Comparison of ENCODE assay signal across 8 mouse cellular contexts in genomic region chr14:50870805-50871143, GRCm38 (mm10). TPM values are rescaled to one million over a fixed set of nuclear protein-coding genes. Genes with fewer than 3 reads are reported as not detected.
DNase-seq lines count a peak whose midpoint lies in the region; ATAC-seq lines count a peak whose summit lies in the region.

No protein-coding gene starts in this region.

- peak overlapping the region; percentile 77 for H3K4me2 ChIP-seq in liver, embryonic 12.5 days
- peak overlapping the region; percentile 75 for H3K4me2 ChIP-seq in neural tube, embryonic 15.5 days

- peak overlapping the region; percentile 87 for H3K27ac ChIP-seq in forebrain, embryonic 10.5 days
- H3K27ac ChIP-seq in liver, embryonic 12.5 days: no peak overlapping the region
- H3K27ac ChIP-seq in neural tube, embryonic 15.5 days (replicated peaks): no peak overlapping the region

- H3K27me3 ChIP-seq in megakaryocyte, embryonic 14.5 days (replicated peaks): no peaks in the 10 kb centered on the region
- H3K27me3 ChIP-seq in forebrain, embryonic 10.5 days (ENCODE audit: poor library complexity, severe bottlenecking): no peaks in the 10 kb centered on the region
- no peaks in the 10 kb centered on the region for H3K27me3 ChIP-seq in liver, embryonic 12.5 days (replicated peaks)
- no peaks in the 10 kb centered on the region for H3K27me3 ChIP-seq in neural tube, embryonic 15.5 days (replicated peaks)

- intact Hi-C loops in left cerebral cortex, postnatal 14 days (cut with DNase I): no loop called here

- ATAC-seq in megakaryocyte, adult 5-6 weeks (ENCODE audit: poor library complexity, severe bottlenecking): no peak; the same call in none of the 2 replicates
- ATAC-seq in liver, embryonic 12.5 days: no peak
- ATAC-seq in neural tube, embryonic 15.5 days (ENCODE audit: low FRiP score): peak; percentile 18; the same call in 1 of the 2 replicates

- peak overlapping the region; percentile 94 for H3K4me3 ChIP-seq in megakaryocyte, embryonic 14.5 days (replicated peaks)
- H3K4me3 ChIP-seq in forebrain, embryonic 10.5 days: peak overlapping the region; percentile 67
- H3K4me3 ChIP-seq in liver, embryonic 12.5 days: peak overlapping the region; percentile 66
- peak overlapping the region; percentile 56 for H3K4me3 ChIP-seq in neural tube, embryonic 15.5 days (replicated peaks)

- peaks cover 22% of the 10 kb centered on the region for H3K36me3 ChIP-seq in megakaryocyte, embryonic 14.5 days (replicated peaks; ENCODE audit: low read length)
- no peaks in the 10 kb centered on the region for H3K36me3 ChIP-seq in forebrain, embryonic 10.5 days (replicated peaks)
- no peaks in the 10 kb centered on the region for H3K36me3 ChIP-seq in liver, embryonic 12.5 days
- no peaks in the 10 kb centered on the region for H3K36me3 ChIP-seq in neural tube, embryonic 15.5 days

- peaks cover 14% of the 10 kb centered on the region for H3K4me1 ChIP-seq in megakaryocyte, embryonic 14.5 days
- H3K4me1 ChIP-seq in forebrain, embryonic 10.5 days: peaks cover 13% of the 10 kb centered on the region
- peaks cover 17% of the 10 kb centered on the region for H3K4me1 ChIP-seq in liver, embryonic 12.5 days
- peaks cover 10% of the 10 kb centered on the region for H3K4me1 ChIP-seq in neural tube, embryonic 15.5 days

- WGBS in forebrain, embryonic 10.5 days: 39% methylated on average over 5 of the region's 5 CpGs
- WGBS in liver, embryonic 12.5 days (ENCODE audit: insufficient replicate concordance): 46% methylated on average over 5 of the region's 5 CpGs
- 22% methylated on average over 5 of the region's 5 CpGs for WGBS in neural tube, embryonic 15.5 days

- peak overlapping the region; percentile 64; the same call in 1 of the 2 replicates for H3K9ac ChIP-seq in liver, embryonic 12.5 days
- H3K9ac ChIP-seq in neural tube, embryonic 15.5 days (replicated peaks): peak overlapping the region; percentile 50

- DNase-seq in forebrain, embryonic 10.5 days (ENCODE audit: extremely low spot score, low spot score): no peak
- no peak for DNase-seq in thymus, adult 18-20 months
- no peak for DNase-seq in cerebellum, postnatal 14 days
- no peak for DNase-seq in left cerebral cortex, postnatal 14 days (ENCODE audit: low spot score in 2 of 2)

- no peaks in the 10 kb centered on the region for H3K9me3 ChIP-seq in megakaryocyte, embryonic 14.5 days
- no peaks in the 10 kb centered on the region for H3K9me3 ChIP-seq in forebrain, embryonic 10.5 days
- no peaks in the 10 kb centered on the region for H3K9me3 ChIP-seq in liver, embryonic 12.5 days (replicated peaks)
- H3K9me3 ChIP-seq in neural tube, embryonic 15.5 days (replicated peaks): no peaks in the 10 kb centered on the region

RNA-seq across cellular contexts. Expression of gene Tep1, which starts 0.4 kb away (rescaled TPM):
- 4.3 TPM in 1 of 2 replicates, not detected in the other for polyA plus RNA-seq in megakaryocyte, embryonic 14.5 days (2012; ENCODE audit: insufficient read depth, low replicate concordance)
- total RNA-seq in megakaryocyte, adult 5-6 weeks (2015): 200 and 215 TPM in 2 replicates
- 131 and 161 TPM in 2 replicates for total RNA-seq in megakaryocyte, adult 5-6 weeks (2017)
- polyA plus RNA-seq in forebrain, embryonic 10.5 days (2016; fragmentation: Nextera tagmentation; extraction: Ambion mirVana): 4.1 and 5.2 TPM in 2 replicates
- polyA plus RNA-seq in liver, embryonic 12.5 days (2016; fragmentation: Nextera tagmentation; extraction: Ambion mirVana): 2.2 and 3.2 TPM in 2 replicates
- polyA plus RNA-seq in neural tube, embryonic 15.5 days (2015; fragmentation: Nextera tagmentation; extraction: Ambion mirVana): 3.1 and 4.0 TPM in 2 replicates
- 1 to 10 TPM; 2.2 to 2.6 TPM for total RNA-seq in left cerebral cortex, postnatal 14 days (2021)

RNA-seq across cellular contexts. Expression of gene Klhl33, which starts 26.5 kb away (rescaled TPM):
- 0.08 and 0.39 TPM in 2 replicates for polyA plus RNA-seq in megakaryocyte, embryonic 14.5 days (2012; ENCODE audit: insufficient read depth, low replicate concordance)
- total RNA-seq in megakaryocyte, adult 5-6 weeks (2015): 0.07 and 0.27 TPM in 2 replicates
- 0.28 and 0.40 TPM in 2 replicates for total RNA-seq in megakaryocyte, adult 5-6 weeks (2017)
- 0.09 and 0.14 TPM in 2 replicates for polyA plus RNA-seq in forebrain, embryonic 10.5 days (2016; fragmentation: Nextera tagmentation; extraction: Ambion mirVana)
- 0.13 and 0.28 TPM in 2 replicates for polyA plus RNA-seq in liver, embryonic 12.5 days (2016; fragmentation: Nextera tagmentation; extraction: Ambion mirVana)
- 3.4 and 4.1 TPM in 2 replicates for polyA plus RNA-seq in neural tube, embryonic 15.5 days (2015; fragmentation: Nextera tagmentation; extraction: Ambion mirVana)
- total RNA-seq in left cerebral cortex, postnatal 14 days (2021): 1 to 10 TPM; 2.0 to 2.9 TPM

RNA-seq across cellular contexts. Expression of gene Osgep, which starts 53.9 kb away (rescaled TPM):
- polyA plus RNA-seq in megakaryocyte, embryonic 14.5 days (2012; ENCODE audit: insufficient read depth, low replicate concordance): 14.5 and 15.9 TPM in 2 replicates
- 101 and 107 TPM in 2 replicates for total RNA-seq in megakaryocyte, adult 5-6 weeks (2015)
- 87.9 and 125 TPM in 2 replicates for total RNA-seq in megakaryocyte, adult 5-6 weeks (2017)
- polyA plus RNA-seq in forebrain, embryonic 10.5 days (2016; fragmentation: Nextera tagmentation; extraction: Ambion mirVana): 190 and 197 TPM in 2 replicates
- polyA plus RNA-seq in liver, embryonic 12.5 days (2016; fragmentation: Nextera tagmentation; extraction: Ambion mirVana): 69.7 and 74.0 TPM in 2 replicates
- 107 and 125 TPM in 2 replicates for polyA plus RNA-seq in neural tube, embryonic 15.5 days (2015; fragmentation: Nextera tagmentation; extraction: Ambion mirVana)
- total RNA-seq in left cerebral cortex, postnatal 14 days (2021): 10 to 100 TPM; 35.1 to 39.7 TPM

RNA-seq across cellular contexts. Expression of gene Apex1, which starts 54.0 kb away (rescaled TPM):
- polyA plus RNA-seq in megakaryocyte, embryonic 14.5 days (2012; ENCODE audit: insufficient read depth, low replicate concordance): 13.9 and 87.6 TPM in 2 replicates
- 46.3 and 64.2 TPM in 2 replicates for total RNA-seq in megakaryocyte, adult 5-6 weeks (2015)
- total RNA-seq in megakaryocyte, adult 5-6 weeks (2017): 34.8 and 47.0 TPM in 2 replicates
- polyA plus RNA-seq in forebrain, embryonic 10.5 days (2016; fragmentation: Nextera tagmentation; extraction: Ambion mirVana): 503 and 517 TPM in 2 replicates
- polyA plus RNA-seq in liver, embryonic 12.5 days (2016; fragmentation: Nextera tagmentation; extraction: Ambion mirVana): 144 and 147 TPM in 2 replicates
- 157 and 177 TPM in 2 replicates for polyA plus RNA-seq in neural tube, embryonic 15.5 days (2015; fragmentation: Nextera tagmentation; extraction: Ambion mirVana)
- 10 to 100 TPM; 57.7 to 61.1 TPM for total RNA-seq in left cerebral cortex, postnatal 14 days (2021)

RNA-seq across cellular contexts. Expression of gene Pip4p1, which starts 59.9 kb away (rescaled TPM):
- polyA plus RNA-seq in megakaryocyte, embryonic 14.5 days (2012; ENCODE audit: insufficient read depth, low replicate concordance): 82.0 and 93.0 TPM in 2 replicates
- 115 and 118 TPM in 2 replicates for total RNA-seq in megakaryocyte, adult 5-6 weeks (2015)
- 38.5 and 39.9 TPM in 2 replicates for total RNA-seq in megakaryocyte, adult 5-6 weeks (2017)
- polyA plus RNA-seq in forebrain, embryonic 10.5 days (2016; fragmentation: Nextera tagmentation; extraction: Ambion mirVana): 44.8 and 45.3 TPM in 2 replicates
- 26.1 and 30.6 TPM in 2 replicates for polyA plus RNA-seq in liver, embryonic 12.5 days (2016; fragmentation: Nextera tagmentation; extraction: Ambion mirVana)
- polyA plus RNA-seq in neural tube, embryonic 15.5 days (2015; fragmentation: Nextera tagmentation; extraction: Ambion mirVana): 98.6 and 99.7 TPM in 2 replicates
- total RNA-seq in left cerebral cortex, postnatal 14 days (2021): 10 to 100 TPM; 87.3 to 98.4 TPM
